Mouse (Mus musculus) MN1 (cell line): ENCODE measurements around the gene Erbb2.

Experiments
- DNase-seq: peaks from one replicate; pipeline ENCODE4 v3.0.0-alpha.2; 2016; ENCODE audit warnings: low spot score

Gene Erbb2

GRCm38 (mm10) chr11:98458121-98458990, 46.1 kb downstream of the Erbb2 start:
- no peak for DNase-seq

GRCm38 (mm10) chr11:98459071-98459741, 46.9 kb downstream of the Erbb2 start:
- DNase-seq = no peak

DNA sequence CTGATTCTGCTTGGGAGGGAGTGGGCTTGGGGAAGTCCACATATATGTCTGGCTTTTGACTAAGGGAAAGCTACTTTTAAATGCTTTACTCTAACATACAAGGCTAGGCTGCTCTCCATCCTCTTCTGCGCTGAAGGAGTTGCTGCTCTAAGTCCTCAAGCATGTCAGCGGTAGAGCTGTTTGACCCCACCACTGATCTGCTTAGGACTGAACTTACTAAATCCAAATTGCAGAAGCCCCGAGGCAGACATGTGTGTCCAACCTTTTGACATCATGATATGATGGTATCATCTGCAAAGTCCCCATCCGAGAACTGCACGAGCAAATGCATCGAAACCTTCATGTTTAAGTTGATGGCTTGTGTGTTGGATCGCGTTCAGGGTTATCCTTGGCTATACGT, 47.6 kb downstream of the Erbb2 start:
- DNase-seq = no peak

GRCm38 (mm10) chr11:98461109-98461720, 48.9 kb downstream of the Erbb2 start:
- DNase-seq = no peak

- no peak for DNase-seq
Measured at GRCm38 (mm10) chr11:98462255-98462654, 50.0 kb downstream of the Erbb2 start.

- no peak for DNase-seq
Measured at GRCm38 (mm10) chr11:98463911-98464310, 51.6 kb downstream of the Erbb2 start.

GRCm38 (mm10) chr11:98464516-98464915, 52.2 kb downstream of the Erbb2 start:
- no peak for DNase-seq

- no peak for DNase-seq
Measured at GRCm38 (mm10) chr11:98469761-98470714, 57.8 kb downstream of the Erbb2 start.

GRCm38 (mm10) chr11:98470795-98471194, 58.5 kb downstream of the Erbb2 start:
- no peak for DNase-seq

DNA sequence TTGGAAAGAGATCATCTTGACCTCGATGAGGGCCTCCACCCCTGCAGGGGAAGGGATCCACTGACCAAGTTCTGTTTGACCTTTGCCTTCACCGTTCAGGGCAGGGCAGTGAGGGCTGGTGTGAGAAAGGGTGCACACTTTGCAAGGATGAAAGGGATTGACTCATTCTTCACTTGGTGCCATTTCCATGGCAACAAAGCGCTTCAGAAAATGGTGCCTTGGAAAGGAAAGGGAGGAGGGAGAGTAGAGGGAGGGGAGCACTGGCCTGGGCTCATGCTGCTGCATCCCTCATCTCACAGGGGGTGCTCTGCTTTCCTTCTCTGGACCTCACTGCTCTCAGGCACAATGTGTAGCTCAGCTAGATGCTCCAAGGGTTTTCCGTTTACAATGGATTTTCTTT, 60.4 kb downstream of the Erbb2 start:
- no peak for DNase-seq

DNA sequence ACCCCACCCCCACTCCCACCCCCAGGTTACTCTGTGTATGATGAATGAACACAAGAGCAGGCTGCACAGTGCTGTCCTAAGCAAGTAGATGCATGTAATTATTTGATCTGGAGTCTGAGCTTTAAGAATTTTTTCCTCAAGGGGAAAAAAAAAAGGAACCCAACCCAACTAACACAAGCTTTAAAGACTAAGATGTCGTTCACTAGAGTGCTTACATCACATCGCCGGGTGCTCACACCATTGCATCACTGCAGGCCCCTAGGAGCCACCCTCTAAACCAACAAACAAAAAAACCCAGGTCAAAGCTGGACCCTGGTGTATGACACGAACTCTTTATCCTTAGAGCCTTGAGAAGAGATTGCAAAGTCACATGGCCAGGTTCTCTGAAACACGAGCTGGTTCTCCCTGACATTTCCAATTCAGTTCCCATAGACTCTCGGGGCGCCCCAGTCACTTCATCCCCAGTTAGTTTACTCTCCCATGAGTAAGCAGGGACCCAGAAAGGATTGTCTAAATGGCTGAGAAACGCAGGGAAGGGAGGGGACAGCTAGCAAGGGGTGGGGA, 61.7 kb downstream of the Erbb2 start:
- no peak for DNase-seq

DNA sequence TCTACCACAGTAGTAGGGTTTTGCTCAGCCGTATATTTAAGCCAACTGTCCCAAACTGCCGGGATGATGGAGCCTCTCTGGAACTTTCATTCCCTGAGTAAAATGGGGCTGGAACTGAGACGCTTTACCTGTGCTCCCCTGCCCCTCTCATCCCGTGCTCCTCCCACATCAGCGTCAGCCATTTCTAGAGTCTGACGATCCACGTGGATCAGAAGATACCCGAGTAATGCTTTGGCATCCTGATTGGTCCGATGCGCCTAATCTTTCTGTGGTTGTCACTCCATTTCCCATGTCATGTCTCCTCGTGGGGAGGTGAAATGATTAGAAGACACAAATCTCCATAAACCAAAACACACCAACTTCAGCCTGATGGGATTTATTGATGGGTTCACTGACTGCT, 62.7 kb downstream of the Erbb2 start:
- no peak for DNase-seq

GRCm38 (mm10) chr11:98475630-98476433, 63.6 kb downstream of the Erbb2 start:
- no peak for DNase-seq

DNA sequence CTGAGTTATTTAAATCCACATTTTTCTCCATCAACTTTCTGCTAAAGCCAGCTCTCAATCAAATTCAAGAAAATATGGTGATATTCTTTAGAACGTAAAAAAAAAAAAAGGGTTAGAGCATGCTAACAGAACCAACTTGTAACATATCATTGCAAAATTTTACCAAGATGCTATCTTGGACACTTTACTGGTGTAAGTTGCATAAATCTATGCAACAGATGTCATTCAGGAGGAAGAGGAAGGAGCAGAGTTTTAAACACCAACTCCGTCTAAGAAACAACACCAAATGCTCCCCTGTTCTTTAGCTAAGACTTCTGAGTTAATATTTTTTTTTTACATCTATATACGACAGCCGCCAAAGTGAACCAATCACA, 64.2 kb downstream of the Erbb2 start:
- no peak for DNase-seq

DNA sequence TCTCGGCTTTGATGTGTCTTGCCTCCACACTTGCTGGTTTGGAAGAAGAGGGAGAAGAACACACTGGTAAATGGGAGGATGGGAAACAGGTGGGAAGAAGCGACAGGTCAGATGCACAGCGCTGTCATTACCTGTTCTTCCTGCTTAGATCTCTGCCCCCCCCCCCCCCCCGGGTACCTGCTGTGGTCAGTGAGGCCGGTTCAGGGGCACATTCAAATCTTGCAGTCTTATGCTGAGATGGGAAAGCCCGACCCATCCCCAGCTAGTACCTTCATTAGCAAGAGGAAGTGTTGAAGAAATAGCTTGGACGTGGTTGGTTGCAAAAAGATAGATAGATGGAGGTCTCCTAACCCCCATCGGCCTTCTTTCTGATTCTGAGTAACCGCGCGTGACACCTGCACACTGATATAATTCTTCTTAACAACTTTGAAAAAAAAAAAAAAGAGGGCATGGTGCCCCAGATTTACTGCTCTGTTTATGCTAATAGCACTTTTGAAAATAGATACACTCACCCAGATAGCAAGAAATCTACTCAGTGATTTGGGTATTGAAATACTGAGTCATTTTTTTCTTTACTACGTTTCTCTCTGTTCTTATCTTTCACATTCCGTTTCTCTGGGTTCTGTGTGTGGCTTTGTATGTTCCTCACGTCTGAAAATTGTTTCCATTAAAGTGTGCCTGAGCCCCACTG, 64.9 kb downstream of the Erbb2 start:
- no peak for DNase-seq

GRCm38 (mm10) chr11:98479026-98479939, 67.0 kb downstream of the Erbb2 start:
- DNase-seq = no peak

- DNase-seq = no peak
Measured at GRCm38 (mm10) chr11:98479940-98480497, 67.7 kb downstream of the Erbb2 start.

DNA sequence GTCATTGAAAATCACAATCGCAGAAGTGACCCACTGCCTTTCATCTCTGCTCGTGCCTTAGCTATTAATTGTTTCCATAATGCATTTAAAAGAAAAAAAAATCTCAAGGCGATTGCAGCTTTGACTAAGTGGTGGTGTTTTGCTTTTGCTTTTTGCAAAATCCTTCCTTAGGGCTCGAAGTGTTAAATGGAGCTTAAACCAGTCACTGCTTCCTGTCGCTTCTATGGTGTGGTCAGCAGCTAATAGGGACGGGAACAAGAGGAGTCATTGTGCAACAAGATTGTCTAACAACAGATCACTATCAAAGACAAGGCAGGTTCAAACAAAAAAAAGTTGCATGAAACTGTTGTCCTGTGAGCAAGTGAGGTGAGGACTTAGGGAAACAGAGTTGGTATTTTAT, 69.0 kb downstream of the Erbb2 start:
- no peak for DNase-seq

- DNase-seq = no peak
Measured at GRCm38 (mm10) chr11:98482067-98482466, 69.8 kb downstream of the Erbb2 start.
